Mouse (Mus musculus) left cerebral cortex, postnatal 36 days (tissue): Measurements from ENCODE around the gene Swap70. TPM values are rescaled to one million over a fixed set of nuclear protein-coding genes. Genes with fewer than 3 reads are reported as not detected.

ENCODE experiments used
- DNase-seq, 2 experiments: peaks; one replicate each; pipeline ENCODE4 v3.0.0; 2021 to 2022; ENCODE audit warnings: low spot score in 2 of 2, mixed read lengths in 1 of 2
- intact Hi-C: fragments of 180-260 bp; cut with DNase I; formaldehyde crosslinking; loops from one replicate; pipeline ENCODE4 v1.15.1; 2025
- total RNA-seq, 2 experiments: library from RNA; stranded (reverse); gene quantifications; 2 replicates each; pipeline ENCODE4 v1.2.3; 2021

Swap70 gene
- total RNA-seq, 2 experiments from 2014 or later, result 11.0 to 13.7 TPM

- DNase-seq, result no peak
- intact Hi-C loops, result no loop called here
Measured at GRCm38 (mm10) chr7:110236085-110236484, 14.6 kb downstream of the Swap70 start.

- DNase-seq, result no peak
- intact Hi-C loops, result no loop called here
Measured at GRCm38 (mm10) chr7:110237451-110237836, 15.9 kb downstream of the Swap70 start.

GRCm38 (mm10) chr7:110237837-110238451 lies 16.4 kb downstream of the Swap70 start:
- no peak for DNase-seq
- intact Hi-C loops, result no loop called here

- no peak for DNase-seq
- intact Hi-C loops, result no loop called here
Measured at GRCm38 (mm10) chr7:110239590-110239989, 18.1 kb downstream of the Swap70 start.

GRCm38 (mm10) chr7:110241472-110242289 lies 20.2 kb downstream of the Swap70 start:
- intact Hi-C loops, result no loop called here
- no peak for DNase-seq

- intact Hi-C loops, result no loop called here
- no peak for DNase-seq
Measured at GRCm38 (mm10) chr7:110242290-110242581, 20.7 kb downstream of the Swap70 start.

- intact Hi-C loops, result no loop called here
- DNase-seq, result no peak
Measured at GRCm38 (mm10) chr7:110245128-110245527, 23.6 kb downstream of the Swap70 start.

GRCm38 (mm10) chr7:110246526-110246925 lies 25.0 kb downstream of the Swap70 start:
- intact Hi-C loops, result no loop called here
- no peak for DNase-seq

- intact Hi-C loops, result no loop called here
Measured at GRCm38 (mm10) chr7:110247801-110248200, 26.3 kb downstream of the Swap70 start.

GRCm38 (mm10) chr7:110248677-110249076 lies 27.2 kb downstream of the Swap70 start:
- intact Hi-C loops, result no loop called here

More at GRCm38 (mm10) chr7:110247801-110248200, 26.3 kb downstream of the Swap70 start:
- DNase-seq, result no peak

GRCm38 (mm10) chr7:110253861-110254260 lies 32.4 kb downstream of the Swap70 start:
- DNase-seq, result no peak
- intact Hi-C loops, result no loop called here

More at GRCm38 (mm10) chr7:110248677-110249076, 27.2 kb downstream of the Swap70 start:
- DNase-seq, result no peak

- DNase-seq, result no peak
- intact Hi-C loops, result no loop called here
Measured at GRCm38 (mm10) chr7:110254395-110254794, 32.9 kb downstream of the Swap70 start.

- DNase-seq, result no peak
- intact Hi-C loops, result no loop called here
Measured at GRCm38 (mm10) chr7:110257059-110257458, 35.5 kb downstream of the Swap70 start.

GRCm38 (mm10) chr7:110258196-110258950 lies 36.9 kb downstream of the Swap70 start:
- intact Hi-C loops, result no loop called here
- no peak for DNase-seq

GRCm38 (mm10) chr7:110259966-110260711 lies 38.6 kb downstream of the Swap70 start:
- peak in 1 of 2 experiments; percentile 15 for DNase-seq
- intact Hi-C loops, result loop anchor here (2.0 kb wide), 1 partner anchor 37 kb away; no protein-coding TSS in a partner anchor

GRCm38 (mm10) chr7:110261807-110262206 lies 40.3 kb downstream of the Swap70 start:
- intact Hi-C loops, result loop anchor here (2.0 kb wide), 1 partner anchor 39 kb away; no protein-coding TSS in a partner anchor
- no peak for DNase-seq

- intact Hi-C loops, result no loop called here
- DNase-seq, result no peak
Measured at GRCm38 (mm10) chr7:110262661-110263060, 41.1 kb downstream of the Swap70 start.

- no peak for DNase-seq
- intact Hi-C loops, result no loop called here
Measured at GRCm38 (mm10) chr7:110263474-110263873, 42.0 kb downstream of the Swap70 start.

- intact Hi-C loops, result loop anchor here (1.0 kb wide), 1 partner anchor 101 kb away; no protein-coding TSS in a partner anchor
- DNase-seq, result peak; percentile 55 to 74
Measured at GRCm38 (mm10) chr7:110265796-110266195, 44.3 kb downstream of the Swap70 start.

GRCm38 (mm10) chr7:110267014-110267413 lies 45.5 kb downstream of the Swap70 start:
- intact Hi-C loops, result no loop called here
- no peak for DNase-seq
